Mouse (Mus musculus) lung, embryonic 14.5 days (tissue): Measurements from ENCODE around the gene Vwf. TPM values are rescaled to one million over a fixed set of nuclear protein-coding genes. Genes with fewer than 3 reads are reported as not detected.

Experiments
- ATAC-seq: fragments of 200-750 bp; cut with Nextera tagmentation; 2 replicates; pipeline ENCODE4 v1.8.0; 2017; ENCODE audit warnings: mild to moderate bottlenecking, moderate TSS enrichment, moderate library complexity; ENCODE audit not compliant: insufficient read depth
- DNase-seq: peaks from one replicate; pipeline ENCODE4 v3.0.0-alpha.2; 2015
- H3K27ac ChIP-seq: fragments of 300-500 bp; sonication (generic); 2 replicates; pipeline ENCODE4 v1.5.1; 2014; ENCODE audit warnings: low read depth, mild to moderate bottlenecking, moderate library complexity
- H3K27me3 ChIP-seq: fragments of 300-500 bp; sonication (generic); 2 replicates; pipeline ENCODE4 v1.6.1; 2014; ENCODE audit warnings: low read length, control low read depth; ENCODE audit not compliant: insufficient read depth
- H3K36me3 ChIP-seq: fragments of 300-500 bp; sonication (generic); 2 replicates; pipeline ENCODE4 v1.6.1; 2014; ENCODE audit warnings: control low read depth; ENCODE audit not compliant: insufficient read depth
- H3K4me1 ChIP-seq: fragments of 300-500 bp; sonication (generic); 2 replicates; pipeline ENCODE4 v1.6.1; 2014; ENCODE audit warnings: antibody characterized with exemption, control low read depth; ENCODE audit not compliant: insufficient read depth
- H3K4me2 ChIP-seq: fragments of 300-500 bp; sonication (generic); 2 replicates; pipeline ENCODE4 v1.6.1; 2014; ENCODE audit warnings: mild to moderate bottlenecking
- H3K4me3 ChIP-seq: fragments of 300-500 bp; sonication (generic); 2 replicates; pipeline ENCODE4 v1.5.1; 2014; ENCODE audit warnings: low read depth, low read length
- H3K9ac ChIP-seq: fragments of 300-500 bp; sonication (generic); 2 replicates; pipeline ENCODE4 v1.6.1; 2014
- H3K9me3 ChIP-seq: fragments of 300-500 bp; sonication (generic); 2 replicates; pipeline ENCODE4 v1.6.1; 2016; ENCODE audit warnings: low read depth, low read length, control low read depth
- CTCF ChIP-seq: IDR thresholded peaks from 2 replicates; pipeline ENCODE4 v1.5.1; 2016; ENCODE audit warnings: antibody characterized with exemption, low read depth
- WGBS: fragments of 180-500 bp; shearing (Covaris S2); extraction: QIAGEN DNeasy Blood & Tissue Kit; methylation state at CpG from one replicate; pipeline ENCODE4 v1.1.7; 2014; 5-methylcytosine and 5-hydroxymethylcytosine counted together
- polyA plus RNA-seq: library from polyadenylated mRNA; unstranded; fragments of >200 nt; fragmentation: Nextera tagmentation; extraction: Ambion mirVana; gene quantifications from 2 replicates; pipeline ENCODE4 v1.2.1, GENCODE M21; 2014

Vwf gene
- polyA plus RNA-seq, 1 experiment from 2014 or later: 17.7 TPM

DNA sequence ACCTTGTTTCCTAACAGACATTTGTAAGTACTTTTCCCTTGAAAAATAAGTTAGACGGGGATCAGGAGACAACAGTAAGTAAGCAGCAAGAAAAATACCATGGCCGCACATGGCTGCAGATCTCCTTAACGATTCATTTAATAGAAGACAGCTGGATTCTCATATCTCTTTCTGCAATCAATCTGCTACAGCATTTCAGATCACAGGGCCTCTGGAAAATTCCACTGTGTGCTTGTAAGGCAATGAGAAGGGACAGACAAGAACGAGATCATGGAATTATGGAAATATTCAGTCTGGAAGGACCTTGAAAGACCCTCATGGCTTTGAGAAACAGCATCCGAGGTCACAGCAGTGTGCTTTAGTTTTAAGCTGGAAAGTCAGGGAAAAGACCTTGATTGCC is 55.2 kb downstream of the Vwf start:
- no peak overlapping the region for H3K27ac ChIP-seq
- no peaks in the 10 kb centered on the region for H3K36me3 ChIP-seq
- 59% methylated on average over 5 of the region's 5 CpGs for WGBS
- no peaks in the 10 kb centered on the region for H3K27me3 ChIP-seq
- DNase-seq: no peak
- H3K4me2 ChIP-seq: no peak overlapping the region
- no peak overlapping the region for H3K4me3 ChIP-seq
- H3K9me3 ChIP-seq: no peaks in the 10 kb centered on the region
- no peak for TF ChIP-seq CTCF
- H3K9ac ChIP-seq: no peak overlapping the region
- no peaks in the 10 kb centered on the region for H3K4me1 ChIP-seq
- no peak for ATAC-seq

DNA sequence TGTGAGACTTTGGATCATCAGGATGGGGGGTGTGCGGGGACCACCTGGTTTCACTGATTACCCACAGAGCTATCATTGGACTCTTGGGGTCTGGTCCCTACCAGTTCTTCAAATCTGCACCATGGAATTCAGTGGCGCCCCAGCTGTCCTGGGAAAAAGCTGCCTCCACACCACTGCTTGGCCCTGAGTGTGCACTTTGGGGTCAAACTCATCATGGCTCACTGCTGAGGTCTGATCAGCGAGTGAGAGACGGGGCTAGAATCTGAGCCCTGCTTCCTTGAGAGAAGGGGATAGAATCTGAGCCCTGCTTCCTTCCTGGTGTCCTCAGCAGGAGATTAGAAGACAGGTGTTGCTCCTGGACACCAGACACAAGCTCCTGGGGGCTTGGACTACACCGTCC is 55.8 kb downstream of the Vwf start:
- DNase-seq (no peak), ATAC-seq (no peak)
- Histone ChIP-seq H3K27ac (no peak overlapping the region), H3K9ac (no peak overlapping the region), H3K36me3 (no peaks in the 10 kb centered on the region), H3K4me3 (no peak overlapping the region), H3K4me2 (no peak overlapping the region), H3K27me3 (no peaks in the 10 kb centered on the region), H3K4me1 (no peaks in the 10 kb centered on the region), H3K9me3 (no peaks in the 10 kb centered on the region)
- no peak for TF ChIP-seq CTCF
- WGBS: 59% methylated on average over 5 of the region's 5 CpGs

DNA sequence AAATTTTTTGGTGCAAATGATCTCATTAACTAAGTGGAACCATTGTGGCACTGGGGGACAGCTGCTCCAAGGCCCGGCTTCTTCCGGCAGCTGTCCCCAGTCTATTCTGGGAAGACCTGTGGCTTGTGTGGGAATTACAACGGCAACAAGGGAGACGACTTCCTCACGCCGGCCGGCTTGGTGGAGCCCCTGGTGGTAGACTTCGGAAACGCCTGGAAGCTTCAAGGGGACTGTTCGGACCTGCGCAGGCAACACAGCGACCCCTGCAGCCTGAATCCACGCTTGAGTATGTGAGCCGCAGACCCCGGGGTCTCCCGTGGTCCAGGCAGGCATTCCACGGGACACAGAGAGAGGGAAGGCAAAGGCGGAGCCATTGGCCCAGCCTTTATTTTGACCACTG is 56.7 kb downstream of the Vwf start:
- H3K4me3 ChIP-seq: peak overlapping the region; percentile 9; the same call in 1 of the 2 replicates
- 6% methylated on average over 18 of the region's 18 CpGs for WGBS
- no peak overlapping the region; the same call in 1 of the 2 replicates for H3K9ac ChIP-seq
- H3K27me3 ChIP-seq: no peaks in the 10 kb centered on the region
- no peaks in the 10 kb centered on the region for H3K4me1 ChIP-seq
- DNase-seq (peak; percentile 93), ATAC-seq (peak; percentile 60)
- no peaks in the 10 kb centered on the region for H3K36me3 ChIP-seq
- H3K9me3 ChIP-seq: no peaks in the 10 kb centered on the region
- peak; percentile 98 for TF ChIP-seq CTCF
- H3K4me2 ChIP-seq: peak overlapping the region; percentile 45; the same call in 1 of the 2 replicates
- no peak overlapping the region for H3K27ac ChIP-seq

DNA sequence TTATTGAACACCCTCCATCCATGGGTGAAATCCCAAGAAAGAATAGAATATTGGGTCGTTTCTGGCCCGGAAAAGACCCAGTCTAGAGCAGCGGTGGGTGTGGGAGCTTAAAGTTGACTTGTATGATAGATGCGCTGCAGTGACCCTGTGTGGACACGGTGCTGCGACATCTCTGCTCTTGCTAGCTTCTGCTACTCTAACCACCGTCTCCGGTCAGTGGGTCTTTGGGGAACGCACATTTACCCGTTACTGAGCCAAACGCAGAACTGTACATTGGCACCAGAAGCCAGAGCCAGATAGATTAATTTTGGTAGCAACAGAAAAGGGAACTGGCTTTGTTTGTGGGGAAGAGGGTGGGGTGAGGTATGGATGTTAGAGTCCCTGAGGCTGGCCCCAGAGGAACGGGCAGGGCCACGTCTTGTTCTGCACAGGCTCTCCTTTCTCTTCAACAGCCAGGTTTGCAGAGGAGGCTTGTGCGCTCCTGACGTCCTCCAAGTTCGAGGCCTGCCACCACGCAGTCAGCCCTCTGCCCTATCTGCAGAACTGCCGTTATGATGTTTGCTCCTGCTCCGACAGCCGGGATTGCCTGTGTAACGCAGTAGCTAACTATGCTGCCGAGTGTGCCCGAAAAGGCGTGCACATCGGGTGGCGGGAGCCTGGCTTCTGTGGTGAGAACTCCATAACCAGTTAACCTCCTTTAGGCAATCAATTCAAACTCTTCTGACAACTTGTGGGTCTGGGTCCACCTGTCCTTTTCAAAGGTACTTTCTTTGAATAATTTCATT is 57.3 kb downstream of the Vwf start:
- no peaks in the 10 kb centered on the region for H3K36me3 ChIP-seq
- no peaks in the 10 kb centered on the region for H3K27me3 ChIP-seq
- peak overlapping the region; percentile 45; the same call in 1 of the 2 replicates for H3K4me2 ChIP-seq
- no peaks in the 10 kb centered on the region for H3K4me1 ChIP-seq
- no peak overlapping the region for H3K4me3 ChIP-seq
- TF ChIP-seq CTCF: no peak
- no peaks in the 10 kb centered on the region for H3K9me3 ChIP-seq
- DNase-seq (no peak), ATAC-seq (no peak)
- no peak overlapping the region for H3K9ac ChIP-seq
- no peak overlapping the region for H3K27ac ChIP-seq
- WGBS: 74% methylated on average over 26 of the region's 26 CpGs

DNA sequence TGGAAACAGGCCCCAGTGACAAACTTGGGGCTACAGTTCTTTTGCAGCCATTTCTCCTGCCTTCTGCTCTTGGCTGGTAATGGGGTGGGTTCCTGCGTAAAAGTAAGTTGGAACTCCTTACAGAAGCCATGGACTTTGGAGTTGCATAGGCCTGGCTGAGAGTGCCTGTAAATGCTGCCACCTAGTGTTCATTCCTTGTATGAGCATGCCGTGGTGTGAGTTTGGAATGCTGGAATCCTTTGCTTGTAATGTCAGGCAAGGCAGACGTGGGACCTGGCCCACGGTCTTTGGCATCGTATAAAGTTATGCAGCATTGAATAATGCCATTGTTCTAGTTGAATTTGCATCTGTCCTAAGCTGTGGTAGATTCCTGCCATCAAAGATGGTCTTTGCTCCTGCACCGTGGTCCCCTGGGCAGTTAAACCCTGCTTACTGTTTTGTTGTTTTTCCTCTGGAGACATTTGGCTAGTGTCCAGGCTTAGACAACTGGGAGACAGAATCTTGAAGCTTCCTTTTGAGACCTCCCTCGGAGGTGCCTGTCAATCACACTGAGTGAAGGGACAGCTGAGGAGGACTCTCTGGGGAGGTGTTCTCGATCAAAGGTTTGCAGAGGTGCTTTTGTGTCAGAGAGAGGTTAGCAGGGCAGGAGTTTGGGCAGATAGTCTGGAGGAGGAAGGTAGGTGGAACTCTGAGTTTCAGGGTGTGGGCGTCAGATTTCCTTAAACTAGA is 58.1 kb downstream of the Vwf start:
- Histone ChIP-seq H3K9ac (no peak overlapping the region), H3K36me3 (no peaks in the 10 kb centered on the region), H3K4me3 (no peak overlapping the region), H3K27ac (no peak overlapping the region), H3K4me2 (no peak overlapping the region), H3K27me3 (no peaks in the 10 kb centered on the region), H3K9me3 (no peaks in the 10 kb centered on the region), H3K4me1 (no peaks in the 10 kb centered on the region)
- ATAC-seq: peak; percentile 39; the same call in 1 of the 2 replicates
- peak; percentile 95 for DNase-seq
- 17% methylated on average over 9 of the region's 9 CpGs for WGBS
- TF ChIP-seq CTCF: peak; percentile 97

DNA sequence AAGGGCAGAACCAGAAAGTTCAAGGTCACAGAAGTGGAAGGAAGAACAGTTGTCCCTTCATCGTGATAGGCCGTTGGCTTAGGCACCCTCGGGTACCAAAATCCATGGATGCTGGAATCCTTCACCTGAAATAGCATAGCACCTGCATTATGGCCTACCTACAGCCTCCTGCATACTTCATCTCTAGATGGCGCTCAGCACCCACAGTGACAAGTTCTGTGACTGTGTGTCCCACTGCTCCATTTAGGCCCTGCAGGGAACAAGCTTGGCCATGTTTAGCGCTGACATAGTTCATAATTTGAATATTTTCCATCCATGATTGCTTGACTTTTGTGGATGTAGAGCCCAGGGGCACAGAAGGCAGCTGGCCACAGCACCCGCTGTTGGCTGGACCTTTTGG is 62.5 kb downstream of the Vwf start:
- Histone ChIP-seq H3K4me1 (no peaks in the 10 kb centered on the region), H3K36me3 (no peaks in the 10 kb centered on the region), H3K27me3 (no peaks in the 10 kb centered on the region), H3K27ac (no peak overlapping the region), H3K9me3 (no peaks in the 10 kb centered on the region), H3K4me2 (no peak overlapping the region), H3K4me3 (no peak overlapping the region), H3K9ac (no peak overlapping the region)
- 0 out of 2 replicates have a peak, but pooled peaks have one; percentile 15 for TF ChIP-seq CTCF
- 68% methylated on average over 6 of the region's 6 CpGs for WGBS
- peak; percentile 19 for DNase-seq
- ATAC-seq: no peak

DNA sequence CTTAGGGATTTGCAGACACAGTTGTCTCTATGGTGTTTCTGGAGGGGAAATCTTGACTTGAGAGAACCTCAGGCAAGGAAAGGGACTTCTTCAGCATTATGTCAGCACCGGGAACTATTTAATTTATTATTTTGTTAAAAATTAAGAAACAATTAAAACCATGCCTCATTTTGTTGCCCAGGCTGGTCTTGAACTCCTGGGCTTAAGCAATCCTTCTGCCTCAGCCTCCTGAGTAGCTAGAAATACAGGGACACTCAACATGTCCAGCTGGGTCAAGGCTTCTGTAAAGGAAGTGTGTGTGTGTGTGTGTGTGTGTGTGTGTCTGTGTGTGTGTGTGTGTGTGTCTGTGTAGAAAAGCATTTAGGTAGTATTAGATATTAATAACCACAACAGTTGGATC is 71.3 kb downstream of the Vwf start:
- no peaks in the 10 kb centered on the region for H3K27me3 ChIP-seq
- H3K36me3 ChIP-seq: no peaks in the 10 kb centered on the region
- no peak overlapping the region for H3K4me3 ChIP-seq
- ATAC-seq (no peak), DNase-seq (no peak)
- H3K27ac ChIP-seq: no peak overlapping the region
- no peak overlapping the region for H3K9ac ChIP-seq
- 90% methylated on average over 1 of the region's 1 CpGs for WGBS
- no peak overlapping the region for H3K4me2 ChIP-seq
- H3K9me3 ChIP-seq: no peaks in the 10 kb centered on the region
- no peak for TF ChIP-seq CTCF
- no peaks in the 10 kb centered on the region for H3K4me1 ChIP-seq
